ENCODE assay signal across 8 mouse cellular contexts in genomic region chr5:136243851-136244761, GRCm38 (mm10). TPM values are rescaled to one million over a fixed set of nuclear protein-coding genes. Genes with fewer than 3 reads are reported as not detected.
A peak's percentile ranks its signal among the peaks of the same experiment; 100 is the strongest.
DNase-seq lines count a peak whose midpoint lies in the region; ATAC-seq and TF ChIP-seq lines count a peak whose summit lies in the region.

No protein-coding gene starts in this region.

- intact Hi-C loops in left cerebral cortex, adult 2 months (cut with DNase I) = no loop called here

- H3K27ac ChIP-seq in heart, embryonic 12.5 days (ENCODE audit: poor library complexity, severe bottlenecking) = no peak overlapping the region
- peak overlapping the region; percentile 44; the same call in 1 of the 2 replicates for H3K27ac ChIP-seq in left cerebral cortex, adult 2 months
- H3K27ac ChIP-seq in midbrain, embryonic 13.5 days = peak overlapping the region; percentile 93

- WGBS in heart, embryonic 12.5 days = under 1% methylated on average over 67 of the region's 67 CpGs
- WGBS in midbrain, embryonic 13.5 days = under 1% methylated on average over 62 of the region's 67 CpGs

- ATAC-seq in heart, embryonic 12.5 days (ENCODE audit: insufficient number of reproducible peaks, low FRiP score) = peak; percentile 30
- ATAC-seq in midbrain, embryonic 13.5 days = peak; percentile 74

- DNase-seq in gastrocnemius, adult 18-20 months (ENCODE audit: low spot score) = peak; percentile 38
- DNase-seq in gastrocnemius, adult 8-10 months (ENCODE audit: low spot score in 2 of 2) = no peak
- DNase-seq in A20 (ENCODE audit: low read depth, low spot score) = peak; percentile 76
- peak; percentile 18 for DNase-seq in cerebellum, adult 9-11 months
- DNase-seq in left cerebral cortex, adult 2 months (ENCODE audit: extremely low spot score in 1 of 2, low spot score in 2 of 2) = peak; percentile 21 to 23
- no peak for DNase-seq in urinary bladder, postnatal 25 days (ENCODE audit: low spot score)

- H3K9ac ChIP-seq in heart, embryonic 12.5 days = peak overlapping the region; percentile 72
- peak overlapping the region; percentile 86 for H3K9ac ChIP-seq in midbrain, embryonic 13.5 days (replicated peaks)

- H3K27me3 ChIP-seq in heart, embryonic 12.5 days (replicated peaks) = peaks cover 28% of the 10 kb centered on the region
- no peaks in the 10 kb centered on the region for H3K27me3 ChIP-seq in midbrain, embryonic 13.5 days

- H3K4me1 ChIP-seq in heart, embryonic 12.5 days (replicated peaks) = peaks cover 20% of the 10 kb centered on the region
- peaks cover 46% of the 10 kb centered on the region for H3K4me1 ChIP-seq in midbrain, embryonic 13.5 days (replicated peaks)

- peak overlapping the region; percentile 65 for H3K4me3 ChIP-seq in heart, embryonic 12.5 days
- peak overlapping the region; percentile 87 for H3K4me3 ChIP-seq in left cerebral cortex, adult 2 months
- peak overlapping the region; percentile 77 for H3K4me3 ChIP-seq in midbrain, embryonic 13.5 days (replicated peaks)

- peak overlapping the region; percentile 95 for H3K4me2 ChIP-seq in heart, embryonic 12.5 days
- peak overlapping the region; percentile 81 for H3K4me2 ChIP-seq in midbrain, embryonic 13.5 days (replicated peaks)

- no peaks in the 10 kb centered on the region for H3K9me3 ChIP-seq in heart, embryonic 12.5 days (replicated peaks)
- no peaks in the 10 kb centered on the region for H3K9me3 ChIP-seq in midbrain, embryonic 13.5 days

- H3K36me3 ChIP-seq in heart, embryonic 12.5 days = 0 out of 2 replicates have a peak, but pooled peaks cover 4% of the 10 kb centered on the region
- peaks cover 6% of the 10 kb centered on the region; the same call in 1 of the 2 replicates for H3K36me3 ChIP-seq in midbrain, embryonic 13.5 days

- TF ChIP-seq CTCF in left cerebral cortex, adult 2 months (IDR thresholded peaks at IDR 0.05) = no peak

RNA-seq across cellular contexts. Expression of gene Sh2b2, which starts 2.2 kb away (rescaled TPM):
- 1 to 10 TPM; 2.4 to 2.5 TPM for total RNA-seq in gastrocnemius, adult 18-20 months (2021)
- total RNA-seq in gastrocnemius, adult 8-10 months (2022) = 1 to 10 TPM; 2.1 to 2.8 (median 2.5) TPM
- polyA plus RNA-seq in heart, embryonic 12.5 days (2016; fragmentation: Nextera tagmentation; extraction: Ambion mirVana) = 1.5 and 1.9 TPM in 2 replicates
- total RNA-seq in left cerebral cortex, adult 2 months (2021) = 1 to 10 TPM; 7.4 to 9.4 TPM
- 20.3 and 25.6 TPM in 2 replicates for polyA plus RNA-seq in midbrain, embryonic 13.5 days (2015; fragmentation: Nextera tagmentation; extraction: Ambion mirVana)

RNA-seq across cellular contexts. Expression of gene Prkrip1, which starts 45.3 kb away (rescaled TPM):
- 10 to 100 TPM; 19.4 to 23.8 TPM for total RNA-seq in gastrocnemius, adult 18-20 months (2021)
- total RNA-seq in gastrocnemius, adult 8-10 months (2022) = 10 to 100 TPM; 17.0 to 18.9 (median 17.6) TPM
- polyA plus RNA-seq in heart, embryonic 12.5 days (2016; fragmentation: Nextera tagmentation; extraction: Ambion mirVana) = 41.8 and 48.1 TPM in 2 replicates
- total RNA-seq in left cerebral cortex, adult 2 months (2021) = 10 to 100 TPM; 34.7 to 37.7 TPM
- polyA plus RNA-seq in midbrain, embryonic 13.5 days (2015; fragmentation: Nextera tagmentation; extraction: Ambion mirVana) = 68.4 and 70.2 TPM in 2 replicates

Comparison
In these comparisons a context has a peak if more than half of its experiments do, and no peak if none do; other contexts are left out.
1. DNase-seq: peak in gastrocnemius, adult 18-20 months (single experiment), A20 (single experiment), cerebellum, adult 9-11 months (single experiment) and left cerebral cortex, adult 2 months (2 of 2); none in gastrocnemius, adult 8-10 months (0 of 2) and urinary bladder, postnatal 25 days (single experiment).
2. Peak in every context shown above with its lines, with median percentiles within 50 percentile points of each other: H3K4me3 ChIP-seq.